Mouse (Mus musculus): ENCODE data around the gene Zmynd11. TPM values are rescaled to one million over a fixed set of nuclear protein-coding genes. Genes with fewer than 3 reads are reported as not detected.

The Zmynd11 gene
- polyA plus RNA-seq, 1 experiment from 2014 or later = 142 TPM

DNA sequence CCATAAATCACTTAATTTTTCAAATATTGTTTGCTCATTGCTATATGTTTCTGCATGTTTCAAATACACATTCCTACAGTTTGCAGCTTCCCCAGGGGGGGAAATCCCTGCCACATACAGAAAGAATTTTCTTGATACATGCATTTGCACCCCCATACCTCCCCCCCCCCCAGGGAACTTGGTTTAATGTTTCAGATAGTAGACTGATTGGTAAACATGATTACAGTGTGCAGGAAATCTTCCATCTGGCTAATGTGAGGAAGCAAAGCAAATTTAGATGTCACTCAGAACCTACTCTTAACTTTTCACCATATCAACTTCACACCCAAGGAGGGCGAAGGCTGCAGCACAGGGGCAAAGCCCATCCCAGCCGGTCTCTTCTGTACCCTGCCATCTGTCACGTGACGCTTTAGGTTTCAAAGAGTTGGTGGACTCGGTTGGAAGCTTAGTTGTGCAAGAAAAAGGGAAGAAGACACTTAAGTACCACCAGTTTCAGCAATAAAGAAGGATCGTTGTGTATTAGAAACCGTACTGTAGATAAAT is 97.1 kb downstream of the Zmynd11 start:
- Histone ChIP-seq H3K4me1 (ENCODE audit: control insufficient read depth, insufficient read depth, low read length) (no peaks in the 10 kb centered on the region), H3K4me2 (replicated peaks; ENCODE audit: low read depth, low read length) (no peak overlapping the region), H3K27ac (ENCODE audit: low read length) (no peak overlapping the region), H3K27me3 (ENCODE audit: control insufficient read depth, insufficient read depth, low read length) (no peaks in the 10 kb centered on the region), H3K4me3 (ENCODE audit: low read depth, low read length) (no peak overlapping the region), H3K9me3 (ENCODE audit: control insufficient read depth, low read depth, low read length) (no peaks in the 10 kb centered on the region), H3K36me3 (ENCODE audit: control insufficient read depth, insufficient read depth, low read length) (peaks cover 4% of the 10 kb centered on the region; the same call in 1 of the 2 replicates), H3K9ac (replicated peaks; ENCODE audit: low read depth, low read length) (no peak overlapping the region)
- 81% methylated on average over 7 of the region's 7 CpGs for WGBS
- ATAC-seq (ENCODE audit: insufficient number of reproducible peaks, insufficient read depth, low FRiP score, low read depth) = no peak

DNA sequence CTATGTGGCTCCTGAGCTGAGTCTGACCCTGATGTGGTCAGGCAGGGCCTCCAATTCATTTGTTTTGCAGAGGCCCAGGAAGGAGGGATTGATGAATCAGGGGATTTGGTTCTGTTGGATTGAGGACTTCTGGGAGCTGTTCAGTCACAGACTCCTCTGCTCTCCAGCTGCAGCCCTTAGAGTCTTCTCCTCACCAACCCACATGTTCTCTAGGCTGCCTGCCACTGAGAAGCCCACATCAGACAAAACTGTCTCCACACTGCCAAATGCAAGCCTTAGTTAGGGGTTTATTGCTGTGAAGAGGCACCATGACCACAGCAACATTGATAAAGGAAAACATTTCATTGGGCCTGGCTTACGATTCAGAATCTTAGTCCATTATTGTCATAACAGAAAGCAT is 101.5 kb downstream of the Zmynd11 start:
- no peak for ATAC-seq (ENCODE audit: insufficient number of reproducible peaks, insufficient read depth, low FRiP score, low read depth)
- H3K36me3 ChIP-seq (ENCODE audit: control insufficient read depth, insufficient read depth, low read length) = peaks cover 15% of the 10 kb centered on the region
- H3K9me3 ChIP-seq (ENCODE audit: control insufficient read depth, low read depth, low read length) = no peaks in the 10 kb centered on the region
- no peak overlapping the region for H3K9ac ChIP-seq (replicated peaks; ENCODE audit: low read depth, low read length)
- no peak overlapping the region for H3K27ac ChIP-seq (ENCODE audit: low read length)
- 87% methylated on average over 1 of the region's 1 CpGs for WGBS
- H3K4me2 ChIP-seq (replicated peaks; ENCODE audit: low read depth, low read length) = no peak overlapping the region
- no peak overlapping the region for H3K4me3 ChIP-seq (ENCODE audit: low read depth, low read length)
- H3K4me1 ChIP-seq (ENCODE audit: control insufficient read depth, insufficient read depth, low read length) = no peaks in the 10 kb centered on the region
- H3K27me3 ChIP-seq (ENCODE audit: control insufficient read depth, insufficient read depth, low read length) = no peaks in the 10 kb centered on the region

DNA sequence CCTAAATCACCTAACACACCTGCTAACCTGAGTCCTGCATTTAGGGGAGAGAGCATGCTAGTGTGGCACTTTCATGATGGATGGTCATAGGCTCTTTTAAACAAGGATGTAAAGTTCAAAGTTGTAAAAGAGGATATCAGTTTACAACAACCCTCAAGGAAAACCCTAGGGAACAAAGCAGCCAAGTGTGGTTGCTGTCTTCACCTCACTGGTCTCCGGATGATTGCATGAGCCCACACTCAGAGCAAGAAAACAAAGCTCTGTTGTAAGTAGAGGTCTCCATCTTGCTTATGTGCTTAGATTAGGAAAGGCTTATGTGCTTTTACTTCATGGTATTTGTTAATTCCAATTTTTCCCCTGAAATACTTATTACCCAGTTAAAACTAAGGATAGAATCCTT is 104.4 kb downstream of the Zmynd11 start:
- Histone ChIP-seq H3K27me3 (ENCODE audit: control insufficient read depth, insufficient read depth, low read length) (no peaks in the 10 kb centered on the region), H3K36me3 (ENCODE audit: control insufficient read depth, insufficient read depth, low read length) (peaks cover 19% of the 10 kb centered on the region), H3K27ac (ENCODE audit: low read length) (no peak overlapping the region), H3K4me3 (ENCODE audit: low read depth, low read length) (no peak overlapping the region), H3K9me3 (ENCODE audit: control insufficient read depth, low read depth, low read length) (no peaks in the 10 kb centered on the region), H3K4me2 (replicated peaks; ENCODE audit: low read depth, low read length) (no peak overlapping the region), H3K4me1 (ENCODE audit: control insufficient read depth, insufficient read depth, low read length) (no peaks in the 10 kb centered on the region), H3K9ac (replicated peaks; ENCODE audit: low read depth, low read length) (no peak overlapping the region)
- WGBS = 54% methylated on average over 1 of the region's 1 CpGs
- no peak for ATAC-seq (ENCODE audit: insufficient number of reproducible peaks, insufficient read depth, low FRiP score, low read depth)

DNA sequence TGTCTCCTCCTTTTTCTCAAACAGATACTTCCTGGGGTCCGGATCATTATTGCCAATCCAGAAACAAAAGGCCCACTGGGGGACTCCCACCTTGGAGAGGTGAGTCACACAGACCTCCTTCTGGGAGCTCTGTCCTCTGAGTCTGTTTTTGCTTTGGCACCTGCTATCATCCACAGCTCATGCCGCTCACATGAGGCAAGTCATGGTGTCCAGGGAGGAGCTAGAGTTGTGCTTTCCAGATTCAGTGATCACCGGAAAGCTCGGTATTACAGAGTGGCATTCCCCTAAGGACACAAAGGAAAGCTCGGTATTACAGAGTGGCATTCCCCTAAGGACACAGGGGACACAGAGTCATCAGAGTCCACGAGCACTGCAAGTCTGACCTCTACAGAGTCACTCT is 108.5 kb downstream of the Zmynd11 start:
- no peaks in the 10 kb centered on the region for H3K9me3 ChIP-seq (ENCODE audit: control insufficient read depth, low read depth, low read length)
- H3K27me3 ChIP-seq (ENCODE audit: control insufficient read depth, insufficient read depth, low read length) = no peaks in the 10 kb centered on the region
- H3K9ac ChIP-seq (replicated peaks; ENCODE audit: low read depth, low read length) = no peak overlapping the region
- H3K4me3 ChIP-seq (ENCODE audit: low read depth, low read length) = no peak overlapping the region
- ATAC-seq (ENCODE audit: insufficient number of reproducible peaks, insufficient read depth, low FRiP score, low read depth) = no peak
- no peaks in the 10 kb centered on the region for H3K4me1 ChIP-seq (ENCODE audit: control insufficient read depth, insufficient read depth, low read length)
- H3K4me2 ChIP-seq (replicated peaks; ENCODE audit: low read depth, low read length) = no peak overlapping the region
- WGBS = 91% methylated on average over 6 of the region's 6 CpGs
- H3K36me3 ChIP-seq (ENCODE audit: control insufficient read depth, insufficient read depth, low read length) = peaks cover 12% of the 10 kb centered on the region; the same call in 1 of the 2 replicates
- no peak overlapping the region for H3K27ac ChIP-seq (ENCODE audit: low read length)

DNA sequence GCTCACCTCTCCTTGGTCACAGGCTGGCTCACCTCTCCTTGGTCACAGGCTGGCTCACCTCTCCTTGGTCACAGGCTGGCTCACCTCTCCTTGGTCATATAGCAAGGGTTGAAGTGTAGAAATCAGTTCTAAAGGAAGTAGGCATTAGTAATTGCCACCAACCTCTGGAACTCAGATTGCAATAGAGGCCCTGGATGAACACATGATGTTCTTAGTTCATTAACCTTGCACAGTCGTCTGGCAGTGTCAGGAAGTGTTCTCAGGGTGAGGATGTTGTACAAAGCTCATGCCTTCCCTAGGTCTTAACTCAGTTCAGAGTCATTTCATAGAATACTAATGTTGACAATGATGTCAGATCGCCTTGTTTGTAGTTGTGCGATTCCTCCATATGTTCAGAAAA is 112.1 kb downstream of the Zmynd11 start:
- Histone ChIP-seq H3K27ac (ENCODE audit: low read length) (no peak overlapping the region), H3K4me1 (ENCODE audit: control insufficient read depth, insufficient read depth, low read length) (no peaks in the 10 kb centered on the region), H3K4me3 (ENCODE audit: low read depth, low read length) (no peak overlapping the region), H3K9ac (replicated peaks; ENCODE audit: low read depth, low read length) (no peak overlapping the region), H3K36me3 (ENCODE audit: control insufficient read depth, insufficient read depth, low read length) (peaks cover 4% of the 10 kb centered on the region; the same call in 1 of the 2 replicates), H3K27me3 (ENCODE audit: control insufficient read depth, insufficient read depth, low read length) (no peaks in the 10 kb centered on the region), H3K9me3 (ENCODE audit: control insufficient read depth, low read depth, low read length) (no peaks in the 10 kb centered on the region), H3K4me2 (replicated peaks; ENCODE audit: low read depth, low read length) (no peak overlapping the region)
- ATAC-seq (ENCODE audit: insufficient number of reproducible peaks, insufficient read depth, low FRiP score, low read depth) = no peak
- WGBS = 73% methylated on average over 3 of the region's 3 CpGs

DNA sequence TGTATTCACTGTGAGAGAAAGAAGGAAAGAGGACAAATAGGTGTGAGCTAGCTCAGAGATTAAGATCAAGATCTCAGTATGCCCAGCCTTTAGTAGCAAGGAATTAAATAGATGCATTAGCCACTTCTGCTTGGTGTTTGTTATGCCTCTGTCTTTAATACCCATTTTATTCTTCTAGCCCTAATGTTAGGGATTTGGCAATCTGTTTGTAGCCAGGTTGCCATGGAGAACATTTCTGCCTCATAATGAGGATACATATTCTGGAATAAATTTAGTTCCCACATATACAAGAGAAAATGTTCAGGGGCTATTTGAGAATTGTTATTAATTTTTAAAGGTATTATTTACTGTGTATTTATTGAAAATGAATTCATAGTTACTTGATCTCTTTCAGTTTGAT is 114.5 kb downstream of the Zmynd11 start:
- ATAC-seq (ENCODE audit: insufficient number of reproducible peaks, insufficient read depth, low FRiP score, low read depth) = no peak
- no peaks in the 10 kb centered on the region for H3K27me3 ChIP-seq (ENCODE audit: control insufficient read depth, insufficient read depth, low read length)
- H3K9me3 ChIP-seq (ENCODE audit: control insufficient read depth, low read depth, low read length) = no peaks in the 10 kb centered on the region
- H3K27ac ChIP-seq (ENCODE audit: low read length) = no peak overlapping the region
- H3K4me1 ChIP-seq (ENCODE audit: control insufficient read depth, insufficient read depth, low read length) = no peaks in the 10 kb centered on the region
- no peak overlapping the region for H3K4me3 ChIP-seq (ENCODE audit: low read depth, low read length)
- no peak overlapping the region for H3K4me2 ChIP-seq (replicated peaks; ENCODE audit: low read depth, low read length)
- no peak overlapping the region for H3K9ac ChIP-seq (replicated peaks; ENCODE audit: low read depth, low read length)
- H3K36me3 ChIP-seq (ENCODE audit: control insufficient read depth, insufficient read depth, low read length) = no peaks in the 10 kb centered on the region

DNA sequence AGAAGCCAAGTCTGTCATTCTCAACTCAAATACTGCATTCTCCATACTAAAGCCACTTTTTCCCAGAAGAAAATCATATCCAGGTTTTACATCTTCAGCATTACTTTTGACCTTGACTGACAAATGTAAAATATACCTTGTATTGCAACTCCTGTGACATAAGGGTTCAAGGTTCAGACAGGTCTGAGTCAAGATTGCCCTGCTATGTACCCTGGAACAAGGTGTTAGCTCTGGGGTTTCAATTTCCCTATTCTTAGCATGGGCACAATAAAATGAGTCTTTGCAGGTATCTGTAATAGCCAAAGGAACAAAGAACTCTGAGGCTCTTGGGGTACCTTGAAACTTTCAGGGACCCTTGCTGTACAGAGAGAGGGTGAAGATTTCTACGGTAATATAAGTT is 115.2 kb downstream of the Zmynd11 start:
- Histone ChIP-seq H3K36me3 (ENCODE audit: control insufficient read depth, insufficient read depth, low read length) (0 out of 2 replicates have a peak, but pooled peaks cover 3% of the 10 kb centered on the region), H3K4me2 (replicated peaks; ENCODE audit: low read depth, low read length) (no peak overlapping the region), H3K9me3 (ENCODE audit: control insufficient read depth, low read depth, low read length) (no peaks in the 10 kb centered on the region), H3K9ac (replicated peaks; ENCODE audit: low read depth, low read length) (no peak overlapping the region), H3K4me1 (ENCODE audit: control insufficient read depth, insufficient read depth, low read length) (no peaks in the 10 kb centered on the region), H3K27me3 (ENCODE audit: control insufficient read depth, insufficient read depth, low read length) (no peaks in the 10 kb centered on the region), H3K4me3 (ENCODE audit: low read depth, low read length) (no peak overlapping the region), H3K27ac (ENCODE audit: low read length) (no peak overlapping the region)
- WGBS = 97% methylated on average over 1 of the region's 1 CpGs
- ATAC-seq (ENCODE audit: insufficient number of reproducible peaks, insufficient read depth, low FRiP score, low read depth) = no peak

DNA sequence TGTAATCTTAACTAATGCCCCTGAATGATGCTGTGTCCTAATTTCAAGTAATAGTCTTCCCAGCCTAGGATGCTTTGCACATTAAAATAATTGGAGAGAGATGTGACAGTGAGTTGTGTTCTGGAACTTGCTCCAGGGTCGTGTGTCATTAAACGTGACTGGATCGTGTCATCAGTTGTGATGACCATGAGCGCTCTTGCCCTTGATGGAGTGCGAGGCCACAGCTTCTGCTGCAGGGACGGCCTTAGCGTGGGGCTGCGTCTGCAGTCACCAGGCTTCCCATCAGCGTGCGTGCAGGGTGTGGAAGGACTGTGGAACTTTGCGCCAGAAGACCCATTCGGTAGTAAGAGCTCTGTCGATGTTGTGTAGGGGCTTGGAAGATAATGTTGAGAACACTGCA is 116.4 kb downstream of the Zmynd11 start:
- no peak overlapping the region for H3K27ac ChIP-seq (ENCODE audit: low read length)
- no peaks in the 10 kb centered on the region for H3K27me3 ChIP-seq (ENCODE audit: control insufficient read depth, insufficient read depth, low read length)
- H3K4me2 ChIP-seq (replicated peaks; ENCODE audit: low read depth, low read length) = no peak overlapping the region
- no peaks in the 10 kb centered on the region for H3K9me3 ChIP-seq (ENCODE audit: control insufficient read depth, low read depth, low read length)
- H3K4me1 ChIP-seq (ENCODE audit: control insufficient read depth, insufficient read depth, low read length) = no peaks in the 10 kb centered on the region
- ATAC-seq (ENCODE audit: insufficient number of reproducible peaks, insufficient read depth, low FRiP score, low read depth) = no peak
- 93% methylated on average over 13 of the region's 13 CpGs for WGBS
- no peak overlapping the region for H3K9ac ChIP-seq (replicated peaks; ENCODE audit: low read depth, low read length)
- H3K4me3 ChIP-seq (ENCODE audit: low read depth, low read length) = no peak overlapping the region
- H3K36me3 ChIP-seq (ENCODE audit: control insufficient read depth, insufficient read depth, low read length) = 0 out of 2 replicates have a peak, but pooled peaks cover 3% of the 10 kb centered on the region

DNA sequence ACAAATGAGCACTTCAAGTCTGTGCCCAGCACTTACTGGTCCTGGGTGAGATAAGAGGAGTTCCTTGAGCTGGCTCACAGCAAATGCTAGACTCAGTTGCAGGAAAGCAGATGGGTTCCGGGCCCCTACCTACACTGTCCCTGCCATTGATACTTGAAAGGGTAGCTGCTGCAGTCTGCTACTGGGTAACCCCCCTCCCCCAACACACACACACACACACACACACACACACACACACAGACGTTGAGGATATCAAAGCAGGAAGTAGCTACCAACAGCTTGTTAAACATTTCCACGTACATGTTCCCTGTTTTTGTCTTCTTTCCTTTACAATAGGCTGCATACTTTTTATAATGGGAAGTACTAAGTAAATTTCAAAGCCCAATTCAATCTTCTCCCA is 127.2 kb downstream of the Zmynd11 start:
- H3K9me3 ChIP-seq (ENCODE audit: control insufficient read depth, low read depth, low read length) = no peaks in the 10 kb centered on the region
- WGBS = 52% methylated on average over 3 of the region's 3 CpGs
- no peak overlapping the region for H3K4me2 ChIP-seq (replicated peaks; ENCODE audit: low read depth, low read length)
- ATAC-seq (ENCODE audit: insufficient number of reproducible peaks, insufficient read depth, low FRiP score, low read depth) = no peak
- H3K4me3 ChIP-seq (ENCODE audit: low read depth, low read length) = no peak overlapping the region
- H3K36me3 ChIP-seq (ENCODE audit: control insufficient read depth, insufficient read depth, low read length) = no peaks in the 10 kb centered on the region
- no peak overlapping the region for H3K27ac ChIP-seq (ENCODE audit: low read length)
- H3K4me1 ChIP-seq (ENCODE audit: control insufficient read depth, insufficient read depth, low read length) = no peaks in the 10 kb centered on the region
- no peak overlapping the region for H3K9ac ChIP-seq (replicated peaks; ENCODE audit: low read depth, low read length)
- no peaks in the 10 kb centered on the region for H3K27me3 ChIP-seq (ENCODE audit: control insufficient read depth, insufficient read depth, low read length)

Measured in stomach, embryonic 14.5 days (tissue).